Mouse (Mus musculus) heart, postnatal 4 days (tissue): ENCODE results near the gene Sectm1a. TPM values are rescaled to one million over a fixed set of nuclear protein-coding genes. Genes with fewer than 3 reads are reported as not detected.
"Not testable (repeated sequence)": the region's sequence is repeated elsewhere in the genome, so short reads cannot be mapped to it uniquely, and the experiment has no call there.

ENCODE experiments used
- DNase-seq: peaks from one replicate; pipeline ENCODE4 v3.0.0; 2021
- total RNA-seq, 2 experiments: library from RNA; stranded (reverse); gene quantifications; 2 replicates each; pipeline ENCODE4 v1.2.3; 2021

Sectm1a gene
- total RNA-seq, 2 experiments from 2014 or later = not detected

- no peak for DNase-seq
These were observed 33.1 kb downstream of the Sectm1a start for GRCm38 (mm10) chr11:121047826-121048399.

DNA sequence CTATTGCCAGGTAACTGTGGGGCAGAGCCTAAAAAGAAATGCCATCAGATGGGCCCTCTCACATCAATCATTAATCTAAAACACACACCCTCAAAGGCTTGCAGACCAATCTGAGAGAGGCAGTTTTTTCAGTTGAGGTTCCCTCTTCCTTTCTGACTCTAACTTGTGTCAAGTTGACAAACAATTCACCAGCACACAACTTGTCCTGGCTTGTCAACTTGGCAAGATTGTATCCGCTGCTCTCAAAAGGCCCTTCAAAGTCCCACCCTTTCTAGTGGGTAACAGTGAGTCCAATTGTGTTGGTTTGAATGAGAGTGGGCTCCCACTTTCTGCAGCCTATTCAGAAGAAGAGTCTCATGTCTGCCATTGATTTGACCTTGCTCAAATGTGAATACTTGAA, 35.7 kb downstream of the Sectm1a start:
- DNase-seq = no peak

GRCm38 (mm10) chr11:121043025-121043424, 38.0 kb downstream of the Sectm1a start:
- DNase-seq = not testable (repeated sequence)

DNA sequence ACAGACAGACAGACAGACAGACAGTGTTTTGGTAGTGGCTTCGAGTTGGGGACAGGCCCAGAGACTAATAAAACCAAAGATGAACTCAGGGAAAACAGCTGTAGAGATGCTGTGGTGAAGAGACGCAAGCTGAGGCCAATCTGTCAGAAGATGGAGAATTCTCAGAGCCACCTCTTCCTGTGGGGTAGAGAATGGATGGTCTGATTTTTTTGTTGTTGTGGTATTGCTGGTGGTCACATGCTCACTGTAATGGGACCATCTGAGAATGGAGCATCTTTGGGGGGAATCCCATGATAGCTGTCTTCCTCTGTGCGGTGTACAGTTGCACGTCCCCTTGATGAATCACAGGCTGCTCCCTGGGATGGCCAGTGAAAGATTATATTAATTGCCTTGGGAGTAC, 38.5 kb downstream of the Sectm1a start:
- no peak for DNase-seq

- no peak for DNase-seq
These were observed 39.4 kb downstream of the Sectm1a start for GRCm38 (mm10) chr11:121041636-121042035.

DNA sequence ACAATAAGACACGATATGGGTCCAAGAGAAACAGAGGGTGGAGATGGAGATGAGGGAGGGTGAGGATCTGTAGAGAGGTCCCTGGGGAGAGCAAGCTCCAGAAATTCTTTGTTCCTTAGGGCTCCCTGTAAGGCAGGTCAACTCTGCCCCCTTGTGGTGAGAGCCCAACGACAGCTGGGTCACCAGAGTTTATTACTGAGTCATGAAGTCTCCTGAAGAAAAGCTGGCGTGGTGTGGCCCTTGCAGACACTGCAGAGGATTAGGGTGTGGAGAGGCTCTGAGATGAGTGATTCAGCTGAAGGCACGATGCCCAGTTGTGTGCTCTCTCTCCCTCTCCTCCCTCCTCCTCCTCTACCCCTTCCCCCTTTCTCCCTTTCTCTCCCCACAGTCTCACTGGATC, 39.8 kb downstream of the Sectm1a start:
- DNase-seq = peak; percentile 91

DNA sequence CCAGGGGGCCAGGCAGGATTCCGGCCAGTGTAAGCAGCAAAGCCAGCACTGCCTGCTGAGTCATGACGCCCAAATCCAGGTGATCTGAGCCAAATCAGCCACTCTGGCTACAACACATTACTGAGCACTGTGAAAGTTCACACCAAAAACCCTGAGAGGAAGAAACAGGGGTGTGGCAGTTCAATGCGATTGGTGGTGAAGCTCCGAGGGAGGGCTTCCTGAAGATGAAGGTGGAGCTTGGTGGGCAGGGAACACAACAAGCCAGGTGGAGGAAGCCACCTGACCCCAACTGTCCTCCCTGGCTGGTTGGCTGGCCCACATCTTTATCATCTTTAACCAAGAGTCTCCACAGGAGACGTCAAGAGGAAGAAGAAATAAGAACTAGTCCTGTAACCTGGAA, 41.7 kb downstream of the Sectm1a start, which contains the start of gene Cd7:
TSS of gene Cd7 (minus strand) at position 117 of the 400 bp plus-strand sequence.
- DNase-seq = no peak

DNA sequence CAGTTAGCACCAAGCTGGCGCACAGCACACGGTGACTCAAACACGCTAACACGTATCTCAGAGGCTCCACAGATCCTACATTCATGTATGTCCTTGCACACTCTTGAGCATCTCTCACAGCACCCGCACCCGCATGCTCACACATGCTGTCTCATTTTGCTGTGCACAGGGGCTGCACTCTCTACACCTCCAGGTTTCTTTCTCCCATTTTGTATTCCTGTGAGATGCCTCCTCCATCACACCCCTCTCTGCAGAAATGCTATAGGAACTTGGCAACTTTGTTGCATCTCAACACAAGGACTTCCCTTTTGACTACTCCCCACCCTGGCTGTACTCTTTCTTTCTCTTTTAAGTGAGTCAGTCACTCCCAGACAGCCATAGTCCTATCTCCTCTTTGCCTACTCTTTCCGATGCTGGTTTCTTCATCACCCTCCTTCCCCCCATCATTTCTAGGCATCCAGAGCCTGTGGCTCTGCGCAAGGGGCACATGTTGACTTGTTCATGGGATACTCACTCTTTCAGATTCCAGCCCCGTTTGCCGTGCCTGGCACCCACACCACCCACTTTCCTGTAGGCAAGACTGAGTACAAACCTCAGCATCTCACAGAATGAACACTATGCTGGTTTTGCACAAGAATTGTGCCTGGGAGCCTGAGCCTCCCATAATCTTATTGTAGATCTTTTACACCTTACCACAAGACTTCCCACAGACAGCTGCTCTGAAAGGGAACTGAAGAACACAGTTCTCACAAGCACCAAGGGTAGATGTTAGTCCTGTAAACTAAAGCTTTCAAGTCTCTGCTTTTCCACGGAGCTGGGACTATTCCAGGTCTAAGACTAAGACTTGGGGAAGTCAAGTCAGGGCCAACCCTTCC, 42.4 kb downstream of the Sectm1a start:
- no peak for DNase-seq

DNA sequence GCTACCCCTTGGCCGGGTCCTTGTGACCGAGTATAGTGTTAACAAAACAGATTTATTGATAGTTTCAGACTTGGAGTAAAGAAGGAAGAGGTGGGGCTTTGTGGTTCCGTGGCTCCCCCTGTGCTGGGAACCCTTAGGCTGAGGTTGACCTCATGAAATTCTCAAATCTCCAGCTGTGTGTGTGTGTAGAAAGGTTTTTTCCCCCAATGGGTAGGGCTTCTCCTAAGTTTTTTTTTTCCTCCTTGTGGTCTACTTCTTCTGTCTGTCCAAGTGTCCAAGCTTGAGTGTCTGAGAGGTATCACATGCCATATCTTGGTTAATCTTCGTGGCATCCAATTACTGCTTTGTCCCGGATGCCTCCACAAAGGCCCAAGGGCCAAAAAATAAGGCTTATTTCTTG, 47.9 kb downstream of the Sectm1a start:
- no peak for DNase-seq

DNA sequence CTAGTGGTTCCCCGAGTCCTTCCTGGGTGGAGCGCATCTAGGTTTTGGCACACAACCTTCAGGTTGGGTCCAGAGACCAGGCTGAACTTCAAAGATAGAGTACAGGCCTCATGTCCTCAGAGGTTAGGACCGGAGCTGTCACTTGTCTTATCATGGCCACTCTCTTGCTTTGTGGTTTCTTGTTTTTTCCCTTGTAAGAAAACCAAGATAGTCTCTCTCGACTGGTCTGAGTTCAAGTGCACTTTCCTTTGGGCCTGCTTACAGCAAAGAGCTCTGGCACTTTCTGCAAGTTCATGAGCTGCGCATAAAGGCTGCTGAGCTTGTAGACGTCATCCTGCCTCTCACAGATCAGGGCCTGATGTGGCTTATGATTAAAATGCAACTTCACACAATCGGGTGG, 53.8 kb downstream of the Sectm1a start:
- no peak for DNase-seq

DNA sequence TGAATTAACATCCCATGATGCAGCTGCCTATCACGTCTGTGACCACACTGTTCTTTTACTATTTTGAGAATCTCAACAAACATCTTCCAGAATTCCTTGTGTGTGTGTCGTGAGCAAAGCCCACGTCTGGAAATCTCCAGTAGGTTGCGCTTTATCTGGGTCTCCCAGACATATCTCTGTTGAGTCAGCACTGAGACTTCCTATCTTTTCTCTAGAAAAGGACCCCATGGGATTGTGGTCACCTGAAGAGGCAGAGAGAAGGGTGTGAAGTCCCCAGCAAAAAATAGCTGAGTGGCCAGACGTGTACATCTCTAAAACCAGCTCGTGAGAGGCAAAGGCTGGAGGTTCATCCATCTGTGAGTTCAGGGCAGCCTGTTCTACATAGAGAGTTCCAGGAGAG, 56.9 kb downstream of the Sectm1a start:
- no peak for DNase-seq

- no peak for DNase-seq
These were observed 61.5 kb downstream of the Sectm1a start for GRCm38 (mm10) chr11:121019501-121019900.

DNA sequence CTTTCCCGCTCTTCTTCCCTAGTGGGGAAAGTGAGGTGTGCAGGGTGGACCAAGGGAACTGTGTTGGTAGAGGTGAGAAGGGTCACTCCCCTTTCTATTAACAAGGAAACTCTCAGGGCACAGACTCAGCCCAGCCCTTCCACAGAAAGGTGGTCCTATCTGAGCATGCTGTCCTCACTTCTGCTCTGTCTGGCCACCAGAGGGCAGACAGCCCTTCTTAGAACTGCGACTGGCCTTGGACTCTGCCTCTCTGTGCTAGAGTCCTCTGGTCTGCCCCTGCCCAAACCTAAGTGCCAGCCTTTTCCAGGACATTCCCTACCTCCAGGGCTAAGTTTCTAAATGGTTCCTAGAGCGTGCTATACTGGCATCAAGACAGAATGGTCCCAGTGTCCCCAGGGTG, 63.3 kb downstream of the Sectm1a start:
- DNase-seq = peak; percentile 80

Other genes with a start within 250 kb of the Sectm1a start
- gene Ccdc57, start 148.3 kb downstream of the Sectm1a start, total RNA-seq = 1 to 10 TPM; 2.1 to 2.4 TPM
- 10 to 100 TPM; 13.3 to 22.8 TPM for gene Slc16a3, start 132.7 kb downstream of the Sectm1a start, total RNA-seq
- gene Csnk1d, start 89.9 kb downstream of the Sectm1a start, total RNA-seq = 10 to 100 TPM; 84.4 to 91.9 TPM
- under 1 TPM in 1 of 2 experiments, not detected in 1; 0.29 TPM for gene Cd7, start 41.8 kb downstream of the Sectm1a start, total RNA-seq
- gene Sectm1b, start 17.7 kb downstream of the Sectm1a start, total RNA-seq = not detected
- not detected for gene Tex19.2, start 37.5 kb upstream of the Sectm1a start, total RNA-seq
- not detected for gene Tex19.1, start 64.9 kb upstream of the Sectm1a start, total RNA-seq
- under 1 TPM; 0.14 to 0.20 TPM for gene Uts2r, start 79.1 kb upstream of the Sectm1a start, total RNA-seq
- 10 to 100 TPM; 17.0 to 17.8 TPM for gene Hexdc, start 123.2 kb upstream of the Sectm1a start, total RNA-seq
- 10 to 100 TPM; 18.7 to 22.2 TPM for gene Ogfod3, start 123.5 kb upstream of the Sectm1a start, total RNA-seq
- gene Cybc1, start 148.1 kb upstream of the Sectm1a start, total RNA-seq = 10 to 100 TPM; 11.8 to 12.5 TPM
- 10 to 100 TPM; 58.7 to 62.4 TPM for gene Narf, start 156.0 kb upstream of the Sectm1a start, total RNA-seq
- gene Foxk2, start 178.8 kb upstream of the Sectm1a start, total RNA-seq = 10 to 100 TPM; 30.3 to 34.5 TPM